Mouse (Mus musculus) E14TG2a.4 (cell line): ENCODE results near the gene Prop1.

Experiments
- H3K27me3 ChIP-seq: 2 replicates; pipeline ENCODE4 v1.6.1; 2014; ENCODE audit warnings: low read length, control low read depth; ENCODE audit not compliant: insufficient read depth
- H3K36me3 ChIP-seq: 2 replicates; pipeline ENCODE4 v1.6.1; 2014; ENCODE audit warnings: low read length, control low read depth; ENCODE audit not compliant: insufficient read depth
- H3K4me1 ChIP-seq: replicated peaks from 2 replicates; pipeline ENCODE4 v1.6.1; 2014; ENCODE audit warnings: low read depth, low read length, control low read depth
- H3K4me3 ChIP-seq: replicated peaks from 2 replicates; pipeline ENCODE4 v1.5.1; 2014; ENCODE audit warnings: mild to moderate bottlenecking, low read length
- H3K9me3 ChIP-seq: 2 replicates; pipeline ENCODE4 v1.6.1; 2014; ENCODE audit warnings: low read length, control low read depth
- CTCF ChIP-seq: conservative IDR thresholded peaks from 2 replicates; pipeline ENCODE4 v1.5.1; 2014; ENCODE audit warnings: low read length
- NANOG ChIP-seq: IDR thresholded peaks from 2 replicates; pipeline ENCODE4 v1.6.1; 2014; ENCODE audit warnings: borderline replicate concordance, low read length, mixed read lengths
- POU5F1 ChIP-seq: IDR thresholded peaks from 2 replicates; pipeline ENCODE4 v1.6.1; 2014; ENCODE audit warnings: low read length, borderline replicate concordance

Prop1 gene

DNA sequence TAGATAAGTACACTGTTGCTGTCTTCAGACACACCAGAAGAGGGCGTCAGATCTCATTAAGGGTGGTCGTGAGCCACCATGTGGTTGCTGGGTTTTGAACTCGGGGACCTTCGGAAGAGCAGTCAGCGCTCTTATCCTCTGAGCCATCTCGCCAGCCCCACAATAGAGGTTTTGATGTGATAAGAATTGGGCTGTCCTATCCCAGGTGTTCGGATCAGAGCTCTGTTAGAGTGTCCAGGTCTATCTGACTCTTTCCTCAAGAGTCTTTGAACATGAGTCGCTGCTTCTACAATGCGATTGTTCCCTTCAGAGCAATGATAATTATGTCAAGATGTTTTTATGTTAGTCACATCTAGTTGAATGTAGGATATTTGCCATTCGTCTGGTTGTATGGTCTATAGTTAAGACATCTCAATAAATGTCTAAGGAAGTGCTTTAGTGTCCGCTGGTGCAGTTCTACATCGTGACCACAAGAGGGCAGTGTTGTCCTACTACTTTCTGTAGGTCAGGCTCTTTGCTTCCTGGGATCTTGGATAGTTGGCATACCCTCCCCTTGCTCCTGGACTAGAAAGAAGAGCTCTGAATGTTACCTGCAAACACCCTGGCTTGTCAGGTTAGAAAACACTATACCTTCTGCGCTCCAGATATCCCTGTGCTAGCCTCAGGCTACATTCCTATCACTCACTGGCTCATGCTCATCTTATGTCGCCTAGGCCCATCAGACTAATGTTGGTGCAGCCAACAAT, 13.8 kb downstream of the Prop1 start:
- peaks cover 34% of the 10 kb centered on the region for H3K27me3 ChIP-seq
- no peaks in the 10 kb centered on the region for H3K9me3 ChIP-seq
- TF ChIP-seq CTCF = peak; percentile 99
- no peak for TF ChIP-seq POU5F1
- no peak for TF ChIP-seq NANOG
- no peak overlapping the region for H3K4me3 ChIP-seq
- no peaks in the 10 kb centered on the region for H3K36me3 ChIP-seq
- H3K4me1 ChIP-seq = peaks cover 4% of the 10 kb centered on the region; the same call in 1 of the 2 replicates

DNA sequence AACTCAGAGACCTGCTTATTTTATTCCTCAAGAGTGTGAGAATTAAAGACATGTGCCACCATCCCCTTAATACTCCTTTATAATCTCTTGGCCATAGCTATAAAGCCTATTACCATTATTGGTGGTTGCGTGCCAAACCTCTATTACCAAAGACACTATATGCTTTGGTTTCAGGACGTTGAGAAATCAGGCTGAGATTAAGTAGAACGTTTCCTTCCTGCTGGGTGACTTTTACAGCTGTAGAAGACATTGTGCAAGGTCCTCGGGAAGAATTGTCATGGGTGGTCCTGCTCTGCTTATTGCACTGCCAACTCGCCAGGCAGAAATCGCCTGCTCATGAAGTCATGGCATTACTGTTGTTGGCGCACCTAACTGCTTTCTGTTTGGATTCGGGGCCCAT, 15.1 kb downstream of the Prop1 start:
- Histone ChIP-seq H3K27me3 (peaks cover 26% of the 10 kb centered on the region), H3K36me3 (no peaks in the 10 kb centered on the region), H3K4me1 (peaks cover 4% of the 10 kb centered on the region; the same call in 1 of the 2 replicates), H3K9me3 (no peaks in the 10 kb centered on the region), H3K4me3 (no peak overlapping the region)
- TF ChIP-seq NANOG = no peak
- no peak for TF ChIP-seq POU5F1
- TF ChIP-seq CTCF = no peak

DNA sequence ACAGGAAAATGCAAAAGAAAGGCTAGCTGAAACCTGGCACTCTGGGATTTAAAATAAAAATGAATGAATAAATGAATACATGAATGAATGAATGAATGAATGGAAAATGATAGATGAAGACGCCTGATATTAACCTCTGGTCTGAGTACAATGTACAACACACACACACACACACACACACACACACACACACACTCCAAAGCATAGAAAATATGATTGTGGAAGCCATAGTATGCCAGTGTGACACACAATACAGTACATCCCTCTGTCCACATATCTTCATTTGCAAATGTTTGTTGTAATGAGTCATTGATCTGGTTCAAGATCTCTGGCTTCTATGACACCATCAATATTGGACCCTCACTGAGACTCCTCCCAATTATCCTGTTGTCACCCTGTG, 21.5 kb downstream of the Prop1 start:
- Histone ChIP-seq H3K4me1 (peaks cover 24% of the 10 kb centered on the region), H3K36me3 (no peaks in the 10 kb centered on the region), H3K27me3 (peaks cover 43% of the 10 kb centered on the region), H3K4me3 (no peak overlapping the region), H3K9me3 (no peaks in the 10 kb centered on the region)
- TF ChIP-seq NANOG = no peak
- no peak for TF ChIP-seq POU5F1
- TF ChIP-seq CTCF = no peak

DNA sequence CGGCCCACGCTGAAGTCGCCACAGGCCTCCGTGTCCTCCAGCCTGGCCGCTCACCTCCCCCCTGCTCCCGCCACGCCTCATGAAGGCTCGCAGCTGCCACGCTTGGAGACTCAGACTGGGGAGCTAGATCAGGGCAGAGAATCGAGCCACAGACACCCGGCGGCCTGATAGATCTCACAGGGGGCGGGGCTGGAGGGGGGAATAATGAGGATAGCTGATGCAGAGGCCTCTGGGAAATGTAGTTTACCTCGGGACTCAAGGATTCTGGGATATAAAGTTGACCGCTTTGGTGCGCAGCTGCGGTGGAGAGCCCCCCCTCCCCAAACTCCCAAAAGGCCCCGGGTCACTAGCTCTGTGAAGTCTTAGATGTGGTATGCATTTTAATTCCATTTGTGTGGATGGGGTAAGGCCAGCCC, 22.1 kb downstream of the Prop1 start, which contains the start of gene Zfp354b:
Zfp354b (minus strand) TSS at position 183 of the 416 bp plus-strand sequence.
- H3K27me3 ChIP-seq = peaks cover 44% of the 10 kb centered on the region
- H3K36me3 ChIP-seq = no peaks in the 10 kb centered on the region
- TF ChIP-seq CTCF (no peak), NANOG (peak; percentile 17; the same call in 1 of the 2 replicates)
- peaks cover 24% of the 10 kb centered on the region for H3K4me1 ChIP-seq
- H3K4me3 ChIP-seq = peak within 1 kb of the TSS; percentile 84
- H3K9me3 ChIP-seq = no peaks in the 10 kb centered on the region

GRCm38 (mm10) chr11:50931021-50931420, 22.5 kb downstream of the Prop1 start:
- Histone ChIP-seq H3K4me3 (peak overlapping the region; percentile 84), H3K9me3 (no peaks in the 10 kb centered on the region), H3K27me3 (peaks cover 44% of the 10 kb centered on the region), H3K4me1 (peaks cover 27% of the 10 kb centered on the region), H3K36me3 (no peaks in the 10 kb centered on the region)
- TF ChIP-seq CTCF = no peak
- TF ChIP-seq POU5F1 = no peak
- no peak for TF ChIP-seq NANOG

DNA sequence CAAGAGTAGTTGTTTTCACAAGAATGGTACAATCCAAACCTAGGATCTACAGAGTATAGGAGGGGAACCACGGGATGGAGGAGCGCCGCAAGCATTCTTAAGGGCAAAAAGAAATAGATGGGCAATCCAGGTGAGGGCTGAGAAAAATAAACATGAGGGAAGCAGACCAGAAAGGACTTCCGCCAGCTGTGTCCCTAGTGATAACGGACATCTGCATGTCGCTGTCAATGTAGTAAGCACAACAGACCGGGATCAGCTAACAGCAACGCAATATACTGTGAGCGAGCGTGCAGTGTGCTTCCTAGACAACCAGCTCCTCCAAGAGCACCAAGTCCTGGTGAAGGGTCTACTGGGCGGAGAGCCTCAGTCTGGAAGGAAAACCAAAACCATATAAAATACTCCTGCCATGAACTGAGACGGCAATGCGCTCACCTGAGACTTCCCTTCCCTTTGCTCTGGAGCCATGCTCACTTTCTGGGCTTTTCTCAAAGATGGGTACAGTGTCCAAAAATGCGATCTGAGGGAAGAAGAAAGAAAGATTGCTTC, 23.0 kb downstream of the Prop1 start:
- Histone ChIP-seq H3K27me3 (peaks cover 43% of the 10 kb centered on the region), H3K4me3 (peak overlapping the region; percentile 84), H3K9me3 (no peaks in the 10 kb centered on the region), H3K36me3 (no peaks in the 10 kb centered on the region), H3K4me1 (peaks cover 32% of the 10 kb centered on the region)
- no peak for TF ChIP-seq POU5F1
- no peak for TF ChIP-seq CTCF
- TF ChIP-seq NANOG = no peak

DNA sequence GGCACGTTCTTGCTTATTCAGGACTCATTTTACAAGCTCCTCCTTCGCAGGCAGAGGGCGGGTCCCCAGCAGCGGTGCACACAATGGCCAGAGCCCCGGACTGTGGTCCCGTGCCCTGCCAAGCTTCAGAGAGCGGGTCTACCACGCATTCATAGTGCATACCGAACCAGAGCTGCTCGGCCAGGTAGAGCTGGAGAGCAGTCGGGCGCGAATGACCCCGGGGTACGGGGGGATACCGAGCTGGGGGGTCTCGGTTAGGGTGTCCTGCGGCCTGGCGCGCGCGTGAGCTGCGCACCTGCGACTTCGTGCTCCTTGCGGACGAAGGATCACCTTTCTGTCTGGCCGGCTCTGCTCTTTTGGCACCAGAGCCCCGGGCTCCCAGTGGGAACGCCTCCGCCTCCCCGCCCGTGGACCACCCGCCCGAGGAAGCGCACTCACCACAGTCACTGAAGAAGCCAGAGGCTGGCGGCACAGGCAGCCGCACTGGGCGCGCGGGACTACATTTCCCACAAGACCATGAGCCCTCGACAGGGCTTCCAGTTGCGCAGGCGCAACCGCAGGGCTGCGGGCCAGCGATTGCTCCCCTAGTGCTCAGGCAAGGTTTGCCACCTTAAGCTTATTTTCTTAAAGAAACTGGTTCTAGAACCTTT, 37.8 kb downstream of the Prop1 start, which contains the start of gene Zfp2:
Zfp2 (minus strand) TSS at position 495 of the 650 bp plus-strand sequence.
- H3K36me3 ChIP-seq = peaks cover 18% of the 10 kb centered on the region
- H3K27me3 ChIP-seq = no peaks in the 10 kb centered on the region
- H3K9me3 ChIP-seq = no peaks in the 10 kb centered on the region
- TF ChIP-seq CTCF = peak; percentile 33
- TF ChIP-seq NANOG = no peak
- no peak for TF ChIP-seq POU5F1
- H3K4me1 ChIP-seq = peaks cover 42% of the 10 kb centered on the region
- peak within 1 kb of the TSS; percentile 97 for H3K4me3 ChIP-seq

DNA sequence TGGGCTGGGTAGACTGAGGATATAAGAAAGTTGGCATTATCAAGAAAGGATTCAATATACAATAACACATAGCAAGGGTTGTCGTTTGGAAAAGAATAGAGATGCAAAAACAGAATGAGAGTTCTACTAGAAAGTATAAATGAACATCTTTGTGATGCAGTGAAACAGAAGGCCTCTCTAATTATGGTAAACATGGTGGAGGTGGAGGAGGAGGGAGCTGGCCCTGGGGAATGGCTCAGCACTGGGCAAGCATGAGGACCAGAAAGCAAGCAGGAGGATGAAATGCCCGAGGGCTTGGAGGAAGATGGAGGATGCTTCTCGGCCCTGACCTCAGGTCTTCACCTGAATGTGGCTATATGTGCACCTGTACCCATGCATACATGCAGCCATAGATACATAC, 39.1 kb downstream of the Prop1 start:
- Histone ChIP-seq H3K36me3 (peaks cover 31% of the 10 kb centered on the region), H3K4me3 (no peak overlapping the region), H3K4me1 (peaks cover 42% of the 10 kb centered on the region), H3K9me3 (no peaks in the 10 kb centered on the region), H3K27me3 (no peaks in the 10 kb centered on the region)
- TF ChIP-seq POU5F1 (no peak), NANOG (no peak), CTCF (no peak)
